31 mouse cellular contexts compared by ENCODE assay signal in genomic region chr13:42158259-42158658, GRCm38 (mm10).
DNase-seq lines count a peak whose midpoint lies in the region; ATAC-seq lines count a peak whose summit lies in the region.
"Had no signal": no experiment of that assay in that cellular context is flagged by ENCODE, and none has a peak within 500 bp of the region (broad histone marks: within the 10 kb centered on the region; RNA-seq: fewer than 3 reads in every experiment).

No protein-coding gene starts in this region.

- DNase-seq in frontal cortex, adult 2 months (ENCODE audit: extremely low spot score in 1 of 2, low spot score in 1 of 2), result peak; percentile 23 to 65
- no peak for DNase-seq in frontal cortex, postnatal 10 days (ENCODE audit: low spot score in 2 of 2)
- peak; percentile 11 to 30 for DNase-seq in layer of hippocampus, postnatal 36 days
- DNase-seq in layer of hippocampus, adult 9-10 months (ENCODE audit: low spot score), result no peak
- peak; percentile 28 for DNase-seq in right cerebral cortex, postnatal 25 days
- no peak for DNase-seq in right cerebral cortex, postnatal 14 days
- DNase-seq: cerebellum, adult 11-12 months; cerebellum, adult 9-11 months; embryo, embryonic 11 days; gastrocnemius, postnatal 25 days; kidney, adult 11 months; kidney, postnatal 25 days; lung, adult 2 months; lung, postnatal 10 days; thymus, postnatal 14 days had no signal

- H3K4me2 ChIP-seq in kidney, embryonic 15.5 days, result no peak overlapping the region
- no peak overlapping the region for H3K4me2 ChIP-seq in heart, embryonic 12.5 days
- H3K4me2 ChIP-seq: embryonic facial prominence, embryonic 12.5 days; hindbrain, embryonic 15.5 days; limb, embryonic 15.5 days; midbrain, embryonic 13.5 days; stomach, embryonic 15.5 days had no signal

- no peak overlapping the region for H3K4me3 ChIP-seq in kidney, embryonic 15.5 days (replicated peaks)
- no peak overlapping the region for H3K4me3 ChIP-seq in heart, embryonic 12.5 days
- H3K4me3 ChIP-seq: embryonic facial prominence, embryonic 12.5 days; heart, adult 2 months; hindbrain, embryonic 10.5 days; hindbrain, embryonic 15.5 days; layer of hippocampus, adult 2 months; limb, embryonic 15.5 days; midbrain, embryonic 13.5 days; stomach, embryonic 15.5 days had no signal

- 93% methylated on average over 14 of the region's 14 CpGs for WGBS in kidney, embryonic 15.5 days
- WGBS in heart, embryonic 12.5 days, result 87% methylated on average over 14 of the region's 14 CpGs

- peaks cover 60% of the 10 kb centered on the region for H3K36me3 ChIP-seq in kidney, embryonic 15.5 days
- peaks cover 56% of the 10 kb centered on the region for H3K36me3 ChIP-seq in heart, embryonic 12.5 days

- H3K27me3 ChIP-seq in kidney, embryonic 15.5 days, result no peaks in the 10 kb centered on the region
- H3K27me3 ChIP-seq in heart, embryonic 12.5 days (replicated peaks), result no peaks in the 10 kb centered on the region
- H3K27me3 ChIP-seq: embryonic facial prominence, embryonic 12.5 days; hindbrain, embryonic 15.5 days; limb, embryonic 15.5 days; midbrain, embryonic 13.5 days; Patski; stomach, embryonic 15.5 days had no signal

- H3K27ac ChIP-seq in kidney, embryonic 15.5 days, result no peak overlapping the region
- no peak overlapping the region for H3K27ac ChIP-seq in heart, embryonic 12.5 days (ENCODE audit: poor library complexity, severe bottlenecking)
- H3K27ac ChIP-seq: embryonic facial prominence, embryonic 12.5 days; heart, adult 2 months; hindbrain, embryonic 10.5 days; hindbrain, embryonic 15.5 days; layer of hippocampus, adult 2 months; limb, embryonic 15.5 days; liver, embryonic 14.5 days; macrophage; midbrain, embryonic 13.5 days; stomach, embryonic 15.5 days had no signal

- ATAC-seq in kidney, embryonic 15.5 days (replicated peaks; ENCODE audit: low FRiP score), result no peak
- ATAC-seq in heart, embryonic 12.5 days (ENCODE audit: insufficient number of reproducible peaks, low FRiP score), result no peak
- ATAC-seq: forebrain, embryonic 14.5 days; inflammation-experienced regulatory T-cells, adult 6 months; midbrain, embryonic 13.5 days; Patski had no signal

- no peaks in the 10 kb centered on the region for H3K9me3 ChIP-seq in kidney, embryonic 15.5 days (replicated peaks)
- no peaks in the 10 kb centered on the region for H3K9me3 ChIP-seq in heart, embryonic 12.5 days (replicated peaks)
- H3K9me3 ChIP-seq: embryonic facial prominence, embryonic 12.5 days; G1E; hindbrain, embryonic 10.5 days; hindbrain, embryonic 15.5 days; limb, embryonic 15.5 days; midbrain, embryonic 13.5 days; stomach, embryonic 15.5 days had no signal

- no peaks in the 10 kb centered on the region for H3K4me1 ChIP-seq in kidney, embryonic 15.5 days
- peaks cover 26% of the 10 kb centered on the region for H3K4me1 ChIP-seq in heart, embryonic 12.5 days (replicated peaks)
- H3K4me1 ChIP-seq: embryonic facial prominence, embryonic 12.5 days; hindbrain, embryonic 15.5 days; limb, embryonic 15.5 days; midbrain, embryonic 13.5 days; stomach, embryonic 15.5 days had no signal

- H3K9ac ChIP-seq in kidney, embryonic 15.5 days, result no peak overlapping the region
- no peak overlapping the region for H3K9ac ChIP-seq in heart, embryonic 12.5 days
- H3K9ac ChIP-seq: embryonic facial prominence, embryonic 12.5 days; hindbrain, embryonic 15.5 days; limb, embryonic 15.5 days; liver, embryonic 14.5 days; midbrain, embryonic 13.5 days; stomach, embryonic 15.5 days had no signal

Comparison
In these comparisons a context has a peak if more than half of its experiments do, and no peak if none do; other contexts are left out.
1. DNase-seq: peak in frontal cortex, adult 2 months (2 of 2), layer of hippocampus, postnatal 36 days (2 of 2) and right cerebral cortex, postnatal 25 days (single experiment); none in frontal cortex, postnatal 10 days (0 of 2), layer of hippocampus, adult 9-10 months (single experiment) and right cerebral cortex, postnatal 14 days (single experiment).